Mouse (Mus musculus): Measurements from ENCODE around the gene Slc10a4.

Slc10a4 gene

DNA sequence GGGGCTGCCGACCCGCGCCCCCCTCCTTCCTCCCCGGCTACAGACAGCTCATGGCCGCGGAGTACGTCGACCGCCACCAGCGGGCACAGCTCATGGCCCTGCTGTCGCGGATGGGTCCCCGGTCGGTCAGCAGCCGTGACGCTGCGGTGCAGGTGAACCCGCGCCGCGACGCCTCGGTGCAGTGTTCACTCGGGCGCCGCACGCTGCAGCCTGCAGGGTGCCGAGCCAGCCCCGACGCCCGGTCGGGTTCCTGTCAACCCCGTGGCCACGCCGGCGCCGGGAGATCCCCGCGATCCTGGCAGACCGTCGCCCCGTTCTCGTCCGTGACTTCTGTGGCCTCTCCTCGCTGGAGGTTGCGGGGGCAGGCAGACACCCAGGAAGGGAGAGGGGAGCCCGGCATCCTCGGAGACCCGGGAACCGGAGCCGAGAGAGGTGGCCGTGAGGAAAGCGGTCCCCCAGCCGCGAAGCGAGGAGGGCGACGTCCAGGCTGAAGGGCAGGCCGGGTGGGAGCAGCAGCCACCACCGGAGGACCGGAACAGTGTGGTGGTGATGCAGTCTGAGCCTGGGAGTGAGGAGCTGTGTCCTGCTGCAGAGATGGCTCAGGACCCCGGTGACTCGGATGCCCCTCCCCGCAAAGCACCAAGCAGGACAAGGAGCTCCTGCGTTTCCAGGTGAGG, 7.1 kb downstream of the Slc10a4 start:
- in situ Hi-C loops (cut with MseI, MboI): loop anchor here in 1 of 2 experiments (5.0 kb wide), 1 partner anchor 431 kb away; the partner anchor contains the start of gene Zar1

DNA sequence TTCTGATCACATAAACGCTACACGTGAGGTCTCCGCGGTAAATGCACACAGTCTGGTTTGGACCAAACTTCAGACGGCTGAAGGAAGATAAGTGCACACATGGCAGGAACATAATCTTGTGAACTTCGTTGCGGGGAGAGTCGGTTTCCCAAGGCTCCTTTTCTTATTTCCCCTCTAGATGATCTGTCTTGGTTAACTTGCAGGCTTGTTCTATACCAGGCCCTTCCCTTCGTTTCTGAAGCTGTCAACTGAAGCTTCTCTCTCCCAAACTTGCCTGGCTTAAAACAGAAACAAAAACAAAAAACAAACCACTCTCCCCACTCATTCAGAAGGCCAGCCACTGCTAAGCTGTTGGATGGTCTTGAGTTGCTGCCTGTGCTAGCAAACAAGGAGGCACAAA, 8.1 kb downstream of the Slc10a4 start:
- in situ Hi-C loops (cut with MseI, MboI): loop anchor here in 1 of 2 experiments (5.0 kb wide), 1 partner anchor 432 kb away; the partner anchor contains the start of gene Zar1

DNA sequence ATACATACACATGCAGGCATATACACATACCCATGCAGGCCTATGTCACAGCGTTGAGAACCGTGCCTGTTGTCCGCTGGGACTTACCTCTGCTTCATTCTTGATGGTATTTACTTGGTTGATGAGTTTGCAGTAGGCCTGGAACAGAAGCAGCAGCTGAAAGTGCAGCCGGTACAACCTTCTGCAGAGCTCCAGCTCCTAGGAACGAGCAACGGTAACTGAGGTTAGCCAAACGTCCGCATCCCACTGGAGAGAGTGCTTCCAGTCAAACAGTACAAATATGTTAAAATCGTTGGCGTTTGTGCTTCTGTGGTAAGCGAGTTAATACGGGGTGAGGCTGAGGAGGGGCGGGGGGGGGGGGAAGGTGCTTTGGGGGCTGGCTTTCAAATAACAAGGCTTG, 17.1 kb downstream of the Slc10a4 start:
- in situ Hi-C loops (cut with MseI, MboI): no loop called here

DNA sequence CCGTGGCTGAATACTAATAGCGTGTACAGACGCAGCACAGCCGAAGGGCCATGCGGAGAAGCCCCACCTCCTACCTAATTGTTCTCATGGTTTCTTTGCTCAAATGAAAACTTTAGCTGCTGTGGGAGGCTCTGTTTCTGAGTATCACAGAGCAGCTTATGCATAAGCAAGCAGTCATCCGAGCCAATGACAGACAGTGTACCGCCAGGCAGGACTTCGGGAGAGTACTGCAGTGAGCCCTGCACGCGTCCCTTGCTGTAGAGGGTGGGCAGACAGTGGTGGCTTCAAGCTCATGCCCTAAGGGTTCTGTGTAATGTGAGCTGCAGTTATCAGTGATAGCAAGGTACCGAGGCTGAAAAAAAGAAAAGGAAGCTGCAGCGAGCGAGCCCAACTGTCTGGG, 22.0 kb downstream of the Slc10a4 start:
- in situ Hi-C loops (cut with MseI, MboI): no loop called here

DNA sequence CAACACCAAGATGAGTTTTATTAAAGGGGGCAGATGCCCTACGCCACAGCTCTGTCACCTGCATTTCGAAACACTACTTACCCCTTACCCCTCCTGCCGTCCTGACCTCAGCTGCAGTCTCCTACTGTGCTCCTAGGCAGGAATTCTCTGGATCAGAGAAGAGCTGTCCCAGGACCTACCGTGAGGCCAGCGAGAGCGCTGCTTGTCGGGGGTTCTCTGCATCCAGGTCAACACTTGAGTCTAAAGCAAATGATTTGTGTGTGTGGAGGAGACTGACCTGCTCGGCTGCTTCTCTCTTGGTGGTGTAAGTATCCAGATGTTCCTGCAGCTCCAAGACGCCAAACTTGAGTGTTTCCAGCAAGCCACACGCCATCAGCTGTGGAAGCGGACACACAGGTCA, 25.8 kb downstream of the Slc10a4 start:
- in situ Hi-C loops (cut with MseI, MboI): no loop called here

DNA sequence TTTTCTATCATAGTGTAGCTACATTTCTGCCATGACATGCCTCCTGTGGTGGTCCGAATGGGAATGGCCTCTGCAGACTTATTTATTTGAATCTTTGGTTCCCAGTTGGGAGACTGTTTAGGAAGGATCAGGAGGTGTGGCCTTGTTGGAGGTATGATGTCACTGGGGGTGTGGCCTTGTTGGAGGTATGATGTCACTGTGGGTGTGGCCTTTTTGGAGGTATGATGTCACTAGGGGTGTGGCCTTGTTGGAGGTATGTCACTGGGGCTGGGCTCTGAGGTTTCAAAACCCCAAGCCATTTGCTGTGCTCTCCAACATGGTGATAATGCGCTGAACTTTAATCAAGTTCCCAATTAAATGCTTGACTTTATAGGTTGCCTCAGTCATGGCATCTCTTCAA, 37.4 kb downstream of the Slc10a4 start:
- in situ Hi-C loops (cut with MseI, MboI): no loop called here

DNA sequence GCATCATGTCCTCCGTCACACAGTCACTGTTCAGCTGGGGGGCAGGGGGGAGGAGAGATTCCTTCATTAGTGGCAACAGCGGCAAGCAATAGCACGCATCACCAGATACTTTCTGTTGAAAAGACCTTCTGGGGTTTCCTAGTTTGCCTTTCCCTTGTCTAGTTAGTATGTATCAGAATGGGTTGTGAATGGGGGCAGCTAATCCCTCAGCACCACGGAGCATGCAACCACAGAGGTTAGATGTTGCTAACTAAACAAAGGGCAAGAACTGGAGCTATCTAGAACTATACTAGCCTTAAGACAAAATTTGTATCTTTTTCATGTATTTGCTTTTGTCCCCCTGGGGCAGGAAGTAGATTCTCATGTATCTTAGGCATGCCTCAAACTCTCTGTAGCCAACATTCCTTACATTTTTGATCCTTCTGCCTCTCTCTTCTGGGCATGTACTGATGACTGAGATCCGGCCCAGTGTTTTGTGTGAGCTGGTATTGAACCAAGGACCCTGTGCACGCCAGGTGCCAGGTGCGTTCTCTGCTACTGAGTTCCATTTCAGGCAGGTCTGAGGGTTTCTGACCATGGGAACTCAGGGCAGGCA, 41.1 kb downstream of the Slc10a4 start:
- in situ Hi-C loops (cut with MseI, MboI): no loop called here

DNA sequence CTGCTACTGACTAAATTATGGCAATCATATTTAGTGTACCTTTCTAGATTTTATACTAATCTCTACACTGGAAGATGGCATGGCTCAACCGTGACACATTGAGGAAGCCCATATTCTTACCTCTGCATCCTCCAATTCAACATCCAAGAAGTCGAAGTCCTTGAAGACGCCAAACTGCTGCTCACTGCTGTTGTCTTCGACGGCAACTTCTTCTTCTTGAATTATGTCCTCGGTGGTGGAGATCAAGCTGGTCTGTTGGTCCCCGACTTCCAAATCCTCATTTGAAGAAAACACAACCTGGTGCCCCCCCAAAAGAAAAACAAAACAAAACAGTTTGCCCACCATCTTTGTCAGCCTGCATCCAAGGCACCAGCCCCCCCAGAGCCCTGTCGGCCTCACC, 47.2 kb downstream of the Slc10a4 start:
- in situ Hi-C loops (cut with MseI, MboI): no loop called here

DNA sequence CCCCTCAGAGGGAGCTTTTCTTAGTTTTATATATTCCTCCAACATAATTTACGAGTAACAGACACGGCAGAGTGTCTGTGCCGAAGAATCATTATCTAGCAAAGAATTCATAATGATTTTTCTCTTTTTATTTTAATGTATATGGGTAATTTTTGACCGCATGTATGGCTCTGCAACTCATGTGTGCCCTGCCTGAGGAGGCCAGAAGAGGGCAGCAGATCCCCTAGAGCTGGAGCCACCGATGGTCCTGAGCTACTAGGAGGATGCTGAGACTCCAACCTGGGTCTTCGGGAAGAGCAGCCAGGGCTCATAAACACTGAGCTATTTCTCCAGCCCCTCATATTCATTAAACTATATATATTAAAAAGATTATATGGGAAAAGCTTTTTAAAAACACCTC, 49.8 kb downstream of the Slc10a4 start:
- in situ Hi-C loops (cut with MseI, MboI): no loop called here

DNA sequence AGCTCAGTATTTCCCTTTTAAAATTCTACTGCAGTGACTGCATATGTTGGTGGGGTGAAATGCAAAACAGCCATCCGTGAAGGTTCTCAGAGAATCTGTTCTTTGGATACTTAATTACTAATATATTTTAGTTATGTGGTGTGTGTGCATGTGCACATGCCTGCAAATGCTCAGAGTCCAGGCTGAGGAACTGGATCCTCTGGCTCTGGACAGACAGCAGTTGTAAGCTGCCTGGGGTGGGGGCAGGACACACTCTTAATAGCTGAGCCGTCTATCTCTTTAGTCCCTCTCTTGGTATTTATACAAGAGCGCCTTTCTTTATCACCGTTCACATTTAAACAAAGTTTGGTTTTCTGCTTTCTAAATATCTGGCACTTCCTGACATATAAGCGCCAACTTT, 50.3 kb downstream of the Slc10a4 start:
- in situ Hi-C loops (cut with MseI, MboI): no loop called here

DNA sequence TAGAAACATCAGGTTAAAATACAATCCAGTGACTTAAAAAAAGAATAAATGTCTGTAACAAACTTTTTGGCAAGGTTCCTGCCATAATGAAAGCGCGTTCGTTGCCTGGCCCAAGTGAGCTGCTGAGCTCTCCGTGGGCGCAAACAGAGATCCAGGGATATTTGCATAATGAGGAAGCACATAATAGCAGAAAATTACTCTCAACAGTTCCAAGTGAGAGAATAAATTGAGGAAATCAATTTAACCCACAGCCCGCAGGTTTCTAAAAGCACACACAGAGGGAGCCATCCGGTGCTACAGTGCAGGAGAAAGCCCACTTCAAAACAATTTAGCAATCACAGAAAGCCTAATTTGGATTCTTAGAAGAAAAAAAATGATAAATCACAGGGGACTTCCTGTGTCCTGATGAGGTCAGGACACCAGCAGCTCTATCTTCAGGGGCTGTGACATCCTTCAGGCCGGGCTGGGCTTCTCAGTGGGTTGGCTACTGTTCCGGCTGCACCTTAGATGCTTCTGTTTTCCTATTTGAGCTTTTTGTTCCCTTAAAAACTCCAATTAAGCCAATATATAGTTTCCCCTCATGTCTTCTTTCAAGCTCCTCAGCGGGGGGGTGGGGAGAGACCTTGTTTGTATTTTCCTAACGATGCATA, 54.9 kb downstream of the Slc10a4 start:
- in situ Hi-C loops (cut with MseI, MboI): no loop called here
